8 mouse cellular contexts compared by ENCODE assay signal in genomic region chr1:181842781-181843180, GRCm38 (mm10). TPM values are rescaled to one million over a fixed set of nuclear protein-coding genes. Genes with fewer than 3 reads are reported as not detected.
A peak's percentile ranks its signal among the peaks of the same experiment; 100 is the strongest.
DNase-seq lines count a peak whose midpoint lies in the region; ATAC-seq and TF ChIP-seq lines count a peak whose summit lies in the region.

Lbr (minus strand) TSS chr1:181843046.

- H3K36me3 ChIP-seq in forebrain, postnatal 0 days (ENCODE audit: insufficient read depth): no peaks in the 10 kb centered on the region
- H3K36me3 ChIP-seq in hindbrain, embryonic 14.5 days (replicated peaks; ENCODE audit: control insufficient read depth, insufficient read depth): no peaks in the 10 kb centered on the region
- peaks cover 20% of the 10 kb centered on the region for H3K36me3 ChIP-seq in liver, embryonic 15.5 days (replicated peaks)
- H3K36me3 ChIP-seq in small intestine, adult 2 months (ENCODE audit: control insufficient read depth, insufficient read depth, low read length): 0 out of 2 replicates have a peak, but pooled peaks cover 2% of the 10 kb centered on the region

- WGBS in forebrain, postnatal 0 days: under 1% methylated on average over 14 of the region's 14 CpGs
- under 1% methylated on average over 14 of the region's 14 CpGs for WGBS in hindbrain, embryonic 14.5 days
- WGBS in liver, embryonic 15.5 days (ENCODE audit: insufficient replicate concordance): under 1% methylated on average over 14 of the region's 14 CpGs
- 1% methylated on average over 14 of the region's 14 CpGs for WGBS in small intestine, adult 2 months

- ATAC-seq in forebrain, postnatal 0 days: no peak
- ATAC-seq in hindbrain, embryonic 14.5 days (ENCODE audit: low FRiP score): no peak
- ATAC-seq in liver, embryonic 15.5 days (ENCODE audit: insufficient read depth): peak; percentile 30

- TF ChIP-seq POLR2A in small intestine, adult 2 months (IDR thresholded peaks at IDR 0.05; ENCODE audit: low read depth, low read length): no peak

- H3K4me2 ChIP-seq in forebrain, postnatal 0 days (ENCODE audit: low read depth): peak within 1 kb of the TSS; percentile 89
- H3K4me2 ChIP-seq in hindbrain, embryonic 14.5 days (replicated peaks): peak within 1 kb of the TSS; percentile 80
- peak within 1 kb of the TSS; percentile 95 for H3K4me2 ChIP-seq in liver, embryonic 15.5 days

- intact Hi-C loops in left cerebral cortex, postnatal 14 days (cut with DNase I): loop anchor here (5.0 kb wide), 1 partner anchor 40 kb away; no protein-coding TSS in a partner anchor

- peak within 1 kb of the TSS; percentile 78 for H3K9ac ChIP-seq in forebrain, postnatal 0 days
- peak within 1 kb of the TSS; percentile 83 for H3K9ac ChIP-seq in hindbrain, embryonic 14.5 days
- peak within 1 kb of the TSS; percentile 94 for H3K9ac ChIP-seq in liver, embryonic 15.5 days

- no peaks in the 10 kb centered on the region for H3K27me3 ChIP-seq in forebrain, postnatal 0 days (ENCODE audit: insufficient read depth, low read length)
- no peaks in the 10 kb centered on the region for H3K27me3 ChIP-seq in hindbrain, embryonic 14.5 days (ENCODE audit: control insufficient read depth, insufficient read depth, low read length)
- H3K27me3 ChIP-seq in liver, embryonic 15.5 days: no peaks in the 10 kb centered on the region
- no peaks in the 10 kb centered on the region for H3K27me3 ChIP-seq in small intestine, adult 2 months (ENCODE audit: control insufficient read depth, insufficient read depth, low read length)

- TF ChIP-seq CTCF in forebrain, postnatal 0 days (IDR thresholded peaks at IDR 0.05; ENCODE audit: low read depth): no peak
- no peak for TF ChIP-seq CTCF in small intestine, adult 2 months (IDR thresholded peaks at IDR 0.05; ENCODE audit: extremely low read depth, insufficient read length, insufficient replicate concordance, low read depth, low read length)

- H3K4me1 ChIP-seq in forebrain, postnatal 0 days (ENCODE audit: insufficient read depth): peaks cover 23% of the 10 kb centered on the region
- peaks cover 28% of the 10 kb centered on the region for H3K4me1 ChIP-seq in hindbrain, embryonic 14.5 days (replicated peaks; ENCODE audit: control insufficient read depth, insufficient read depth, low read length)
- H3K4me1 ChIP-seq in liver, embryonic 15.5 days (replicated peaks): peaks cover 53% of the 10 kb centered on the region
- H3K4me1 ChIP-seq in small intestine, adult 2 months (ENCODE audit: control insufficient read depth, insufficient read depth, insufficient read length, low read length): peaks cover 10% of the 10 kb centered on the region; the same call in 1 of the 2 replicates

- peak within 1 kb of the TSS; percentile 88 for H3K4me3 ChIP-seq in forebrain, postnatal 0 days (ENCODE audit: low read depth, low read length)
- peak within 1 kb of the TSS; percentile 87 for H3K4me3 ChIP-seq in hindbrain, embryonic 14.5 days (replicated peaks; ENCODE audit: low read length)
- peak within 1 kb of the TSS; percentile 84 for H3K4me3 ChIP-seq in liver, embryonic 15.5 days (replicated peaks)
- peak within 1 kb of the TSS; percentile 84 for H3K4me3 ChIP-seq in small intestine, adult 2 months (ENCODE audit: low read depth, low read length)

- H3K9me3 ChIP-seq in forebrain, postnatal 0 days (ENCODE audit: low read length): no peaks in the 10 kb centered on the region
- no peaks in the 10 kb centered on the region for H3K9me3 ChIP-seq in hindbrain, embryonic 14.5 days (ENCODE audit: control insufficient read depth, low read length)
- no peaks in the 10 kb centered on the region for H3K9me3 ChIP-seq in liver, embryonic 15.5 days (replicated peaks)

- H3K27ac ChIP-seq in forebrain, postnatal 0 days (ENCODE audit: low read depth, low read length): peak within 1 kb of the TSS; percentile 85
- peak within 1 kb of the TSS; percentile 92 for H3K27ac ChIP-seq in hindbrain, embryonic 14.5 days
- peak within 1 kb of the TSS; percentile 99 for H3K27ac ChIP-seq in liver, embryonic 15.5 days (replicated peaks)
- H3K27ac ChIP-seq in small intestine, adult 2 months (ENCODE audit: insufficient read depth, low read depth, low read length): peak within 1 kb of the TSS; percentile 86

- no peak for DNase-seq in left cerebral cortex, adult 8-10 months (ENCODE audit: low spot score in 2 of 2)
- DNase-seq in left cerebral cortex, postnatal 14 days (ENCODE audit: low spot score in 2 of 2): no peak
- peak; percentile 23 for DNase-seq in adrenal gland, postnatal 14 days
- DNase-seq in forebrain, postnatal 0 days: peak; percentile 60
- DNase-seq in hindbrain, embryonic 14.5 days (ENCODE audit: low spot score): peak; percentile 35
- no peak for DNase-seq in urinary bladder, postnatal 36 days (ENCODE audit: low spot score in 2 of 2)

RNA-seq across cellular contexts. Expression of gene Lbr, which starts in this region (rescaled TPM):
- total RNA-seq in left cerebral cortex, adult 8-10 months (2022): 10 to 100 TPM; 12.1 to 15.2 (median 15.0) TPM
- 10 to 100 TPM in 1 of 2 experiments, 1 to 10 TPM in 1; 9.6 to 14.2 TPM for total RNA-seq in left cerebral cortex, postnatal 14 days (2021)
- 33.7 and 42.9 TPM in 2 replicates for total RNA-seq in adrenal gland, postnatal 14 days (2021)
- 21.9 and 23.7 TPM in 2 replicates for total RNA-seq in forebrain, postnatal 0 days (2014; rRNA removed)
- 17.7 and 19.8 TPM in 2 replicates for polyA plus RNA-seq in forebrain, postnatal 0 days (2015; fragmentation: Nextera tagmentation; extraction: Ambion mirVana)
- polyA plus RNA-seq in hindbrain, embryonic 14.5 days (2014; fragmentation: Nextera tagmentation; extraction: Ambion mirVana): 30.5 and 37.5 TPM in 2 replicates
- polyA plus RNA-seq in liver, embryonic 15.5 days (2015; fragmentation: Nextera tagmentation; extraction: Ambion mirVana): 250 and 253 TPM in 2 replicates
- 5.9 and 13.5 TPM in 2 replicates for polyA plus RNA-seq in small intestine, adult 2 months (2012; rRNA removed)

Comparison
In these comparisons a context has a peak if more than half of its experiments do, and no peak if none do; other contexts are left out.
1. DNase-seq: peak in adrenal gland, postnatal 14 days (single experiment), forebrain, postnatal 0 days (single experiment) and hindbrain, embryonic 14.5 days (single experiment); none in left cerebral cortex, adult 8-10 months (0 of 2), left cerebral cortex, postnatal 14 days (0 of 2) and urinary bladder, postnatal 36 days (0 of 2).
2. Peak in every context shown above with its lines, with median percentiles within 50 percentile points of each other: H3K27ac ChIP-seq, H3K4me2 ChIP-seq, H3K4me3 ChIP-seq and H3K9ac ChIP-seq.